Mouse (Mus musculus) bone marrow, adult 2 months (tissue): Measurements from ENCODE around the gene Upk3a.
"Not testable (repeated sequence)": the region's sequence is repeated elsewhere in the genome, so short reads cannot be mapped to it uniquely, and the experiment has no call there.

Experiments
- CTCF ChIP-seq: fragments of 200-500 bp; IDR thresholded peaks from 2 replicates; pipeline ENCODE4 v1.5.1; 2011; ENCODE audit warnings: low read length, control low read depth; ENCODE audit not compliant: control insufficient read depth, insufficient read depth
- POLR2A ChIP-seq: fragments of 200-500 bp; IDR thresholded peaks from 2 replicates; pipeline ENCODE4 v1.6.1; 2011; ENCODE audit warnings: low read depth, mild to moderate bottlenecking, control low read depth, low read length, borderline replicate concordance; ENCODE audit not compliant: control insufficient read depth

GRCm38 (mm10) chr15:85028648-85029047, 11.7 kb downstream of the Upk3a start, which contains the start of gene Fam118a:
- TF ChIP-seq POLR2A, CTCF: not testable (repeated sequence)
